Mouse (Mus musculus): ENCODE measurements around the gene Fam131b. TPM values are rescaled to one million over a fixed set of nuclear protein-coding genes. Genes with fewer than 3 reads are reported as not detected.
A peak's percentile ranks its signal among the peaks of the same experiment; 100 is the strongest.

Fam131b gene
- polyA plus RNA-seq, 1 experiment from 2014 or later = 8.1 TPM

DNA sequence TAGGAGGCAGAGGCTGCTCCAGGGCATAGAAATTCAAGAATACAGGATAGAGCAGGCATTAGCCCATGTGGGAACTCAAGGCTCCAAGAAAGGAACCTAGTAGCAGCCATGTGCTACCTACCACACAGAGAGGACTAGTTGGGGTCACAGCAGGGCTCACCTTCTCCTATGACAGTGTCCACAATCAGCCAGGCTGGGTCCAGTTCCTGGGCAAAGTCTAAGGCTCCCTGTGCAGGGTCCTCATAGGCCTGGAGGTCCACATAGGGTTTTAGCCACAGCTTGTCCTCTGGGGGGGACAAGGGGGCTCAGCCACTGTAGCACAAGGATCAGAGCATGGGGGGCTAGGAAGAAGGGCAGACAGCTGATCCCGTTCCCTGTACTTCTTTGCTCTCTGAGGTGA, 38.1 kb upstream of the Fam131b start:
- Histone ChIP-seq H3K36me3 (peaks cover 36% of the 10 kb centered on the region), H3K9me3 (no peaks in the 10 kb centered on the region), H3K4me2 (no peak overlapping the region), H3K27me3 (no peaks in the 10 kb centered on the region), H3K4me3 (no peak overlapping the region), H3K4me1 (replicated peaks) (no peaks in the 10 kb centered on the region), H3K9ac (no peak overlapping the region), H3K27ac (replicated peaks) (no peak overlapping the region)
- WGBS = 96% methylated on average over 1 of the region's 1 CpGs
- no peak for ATAC-seq (ENCODE audit: low read depth)

DNA sequence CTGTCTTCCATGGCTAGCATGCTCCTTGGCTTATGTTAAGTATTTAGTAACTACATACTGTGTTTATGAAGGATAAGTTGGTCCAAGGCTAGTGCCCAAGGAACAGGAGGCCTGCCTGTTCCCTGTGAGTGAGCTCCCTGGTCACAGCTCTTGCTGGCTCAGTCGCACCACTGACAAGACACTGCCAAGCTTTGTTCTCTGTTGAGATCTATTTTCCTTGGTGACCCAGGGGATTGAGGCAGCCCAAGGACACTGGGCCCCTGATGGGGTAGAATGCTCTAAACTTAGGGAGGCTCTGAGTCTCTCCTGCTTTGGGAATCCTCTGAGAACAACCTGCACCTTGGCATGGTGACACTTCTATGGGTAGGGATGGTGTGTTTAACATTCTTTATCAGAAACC, 37.6 kb upstream of the Fam131b start:
- Histone ChIP-seq H3K9ac (no peak overlapping the region), H3K27ac (replicated peaks) (no peak overlapping the region), H3K4me1 (replicated peaks) (no peaks in the 10 kb centered on the region), H3K4me3 (no peak overlapping the region), H3K36me3 (peaks cover 40% of the 10 kb centered on the region), H3K27me3 (no peaks in the 10 kb centered on the region), H3K4me2 (no peak overlapping the region), H3K9me3 (no peaks in the 10 kb centered on the region)
- ATAC-seq (ENCODE audit: low read depth) = no peak
- WGBS = 66% methylated on average over 1 of the region's 1 CpGs

GRCm38 (mm10) chr6:42361041-42361895, 36.8 kb upstream of the Fam131b start:
- H3K27me3 ChIP-seq = no peaks in the 10 kb centered on the region
- no peaks in the 10 kb centered on the region for H3K9me3 ChIP-seq
- 91% methylated on average over 13 of the region's 13 CpGs for WGBS
- ATAC-seq (ENCODE audit: low read depth) = no peak
- H3K4me2 ChIP-seq = no peak overlapping the region
- H3K9ac ChIP-seq = no peak overlapping the region
- no peak overlapping the region for H3K4me3 ChIP-seq
- no peak overlapping the region for H3K27ac ChIP-seq (replicated peaks)
- no peaks in the 10 kb centered on the region for H3K4me1 ChIP-seq (replicated peaks)
- H3K36me3 ChIP-seq = peaks cover 48% of the 10 kb centered on the region

- WGBS = 95% methylated on average over 6 of the region's 6 CpGs
- no peak overlapping the region for H3K4me3 ChIP-seq
- H3K36me3 ChIP-seq = peaks cover 58% of the 10 kb centered on the region
- H3K27ac ChIP-seq (replicated peaks) = no peak overlapping the region
- no peak overlapping the region for H3K4me2 ChIP-seq
- no peaks in the 10 kb centered on the region for H3K27me3 ChIP-seq
- no peaks in the 10 kb centered on the region for H3K4me1 ChIP-seq (replicated peaks)
- no peak overlapping the region for H3K9ac ChIP-seq
- H3K9me3 ChIP-seq = no peaks in the 10 kb centered on the region
- ATAC-seq (ENCODE audit: low read depth) = no peak
Observed at GRCm38 (mm10) chr6:42360231-42360840, 35.9 kb upstream of the Fam131b start.

DNA sequence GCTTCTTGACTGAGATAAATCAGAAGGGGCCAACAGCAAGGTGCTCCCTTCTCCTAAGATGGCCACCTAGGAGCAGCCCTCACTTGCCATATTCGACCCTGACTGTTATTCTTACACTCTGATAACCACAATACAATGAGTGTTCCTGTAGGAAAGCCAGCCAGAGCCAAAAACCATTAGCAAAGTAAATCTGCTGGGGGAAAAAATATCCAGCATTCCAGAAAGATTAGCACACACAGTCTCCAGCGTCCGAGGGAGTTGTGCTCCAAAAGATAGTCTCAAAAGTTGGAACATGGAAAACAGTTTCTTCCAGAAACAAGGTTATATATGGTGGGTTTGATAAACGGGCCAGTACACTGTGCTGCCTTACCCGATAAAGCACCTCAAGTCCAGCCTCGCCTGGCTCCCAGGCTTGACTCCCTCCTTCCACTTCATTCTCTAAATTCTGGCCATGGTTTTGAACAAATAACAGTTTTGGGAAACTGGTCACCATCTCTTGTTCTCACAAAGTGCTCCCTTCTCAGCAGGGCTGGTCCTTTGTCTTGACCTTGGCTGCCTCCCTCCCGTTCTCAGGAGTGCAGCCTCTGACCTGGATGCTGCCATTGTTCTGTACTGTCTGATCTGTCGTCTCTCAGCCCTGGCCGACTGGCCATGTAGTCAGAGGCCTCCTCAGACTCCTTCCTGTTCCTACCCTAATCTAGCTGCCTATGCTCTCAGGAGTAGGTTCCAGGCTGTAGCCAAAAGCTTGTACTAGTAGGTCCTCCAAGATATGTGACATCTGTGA, 35.1 kb upstream of the Fam131b start:
- no peak overlapping the region for H3K4me3 ChIP-seq
- ATAC-seq (ENCODE audit: low read depth) = no peak
- no peaks in the 10 kb centered on the region for H3K27me3 ChIP-seq
- no peaks in the 10 kb centered on the region for H3K9me3 ChIP-seq
- WGBS = 78% methylated on average over 9 of the region's 9 CpGs
- peaks cover 66% of the 10 kb centered on the region for H3K36me3 ChIP-seq
- H3K27ac ChIP-seq (replicated peaks) = no peak overlapping the region
- H3K4me2 ChIP-seq = no peak overlapping the region
- peaks cover 4% of the 10 kb centered on the region for H3K4me1 ChIP-seq (replicated peaks)
- H3K9ac ChIP-seq = no peak overlapping the region

DNA sequence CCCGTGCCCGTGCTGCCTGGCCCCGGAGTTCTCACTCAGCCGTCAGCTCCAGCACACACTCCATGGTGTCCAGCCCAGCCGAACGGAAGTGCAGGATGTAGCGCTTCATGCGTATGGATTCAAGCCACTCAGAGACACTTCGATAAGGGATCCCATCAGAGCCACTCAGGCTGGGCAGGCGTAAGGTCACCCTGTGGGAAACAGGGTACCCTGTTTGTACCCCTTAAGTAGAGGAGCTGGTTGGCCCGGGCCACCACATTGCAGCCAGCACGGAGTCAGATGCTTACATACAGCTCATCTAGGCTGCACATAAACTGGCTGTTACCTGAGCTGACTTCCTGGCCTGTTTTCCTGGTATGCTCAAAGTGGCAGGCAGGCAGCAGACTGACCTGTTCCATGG, 34.5 kb upstream of the Fam131b start:
- Histone ChIP-seq H3K9me3 (no peaks in the 10 kb centered on the region), H3K27ac (replicated peaks) (no peak overlapping the region), H3K9ac (no peak overlapping the region), H3K27me3 (no peaks in the 10 kb centered on the region), H3K4me3 (no peak overlapping the region), H3K4me1 (replicated peaks) (peaks cover 11% of the 10 kb centered on the region), H3K36me3 (peaks cover 66% of the 10 kb centered on the region), H3K4me2 (no peak overlapping the region)
- WGBS = 94% methylated on average over 12 of the region's 12 CpGs
- ATAC-seq (ENCODE audit: low read depth) = no peak

GRCm38 (mm10) chr6:42357901-42358300, 33.5 kb upstream of the Fam131b start:
- ATAC-seq (ENCODE audit: low read depth) = no peak
- Histone ChIP-seq H3K4me2 (no peak overlapping the region), H3K27ac (replicated peaks) (no peak overlapping the region), H3K9me3 (no peaks in the 10 kb centered on the region), H3K4me3 (no peak overlapping the region), H3K36me3 (peaks cover 66% of the 10 kb centered on the region), H3K27me3 (no peaks in the 10 kb centered on the region), H3K9ac (no peak overlapping the region; the same call in 1 of the 2 replicates), H3K4me1 (replicated peaks) (peaks cover 21% of the 10 kb centered on the region)
- WGBS = 48% methylated on average over 6 of the region's 6 CpGs

DNA sequence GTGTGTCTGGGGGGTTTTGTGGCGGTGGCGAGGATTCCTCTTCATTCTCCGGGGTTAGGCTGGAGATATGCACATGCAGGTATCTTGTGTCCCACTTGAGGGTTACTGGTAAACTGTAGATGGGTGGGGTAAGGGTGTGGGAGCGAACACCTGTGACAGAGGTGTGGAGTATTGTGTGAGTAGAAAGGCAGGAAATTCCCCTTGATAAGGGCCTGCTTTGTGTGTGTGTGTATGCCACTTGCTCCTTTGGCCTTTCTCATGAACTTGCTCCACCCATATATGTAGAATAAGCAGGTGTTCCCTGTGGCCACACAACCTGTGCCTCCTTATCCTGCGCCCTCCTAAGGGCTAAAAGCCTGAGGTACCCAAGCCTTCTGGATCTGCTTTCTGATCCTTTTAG, 32.5 kb upstream of the Fam131b start:
- Histone ChIP-seq H3K27ac (replicated peaks) (no peak overlapping the region), H3K9ac (no peak overlapping the region), H3K4me1 (replicated peaks) (peaks cover 31% of the 10 kb centered on the region), H3K4me3 (no peak overlapping the region), H3K9me3 (no peaks in the 10 kb centered on the region), H3K36me3 (peaks cover 70% of the 10 kb centered on the region), H3K27me3 (no peaks in the 10 kb centered on the region), H3K4me2 (no peak overlapping the region)
- 95% methylated on average over 5 of the region's 5 CpGs for WGBS
- no peak for ATAC-seq (ENCODE audit: low read depth)

- Histone ChIP-seq H3K27ac (replicated peaks) (no peak overlapping the region), H3K27me3 (no peaks in the 10 kb centered on the region), H3K4me1 (replicated peaks) (peaks cover 40% of the 10 kb centered on the region), H3K36me3 (peaks cover 71% of the 10 kb centered on the region), H3K4me2 (no peak overlapping the region), H3K9ac (no peak overlapping the region), H3K9me3 (no peaks in the 10 kb centered on the region), H3K4me3 (no peak overlapping the region)
- WGBS = 93% methylated on average over 13 of the region's 13 CpGs
- ATAC-seq (ENCODE audit: low read depth) = no peak
Observed at GRCm38 (mm10) chr6:42355794-42356600, 31.6 kb upstream of the Fam131b start.

DNA sequence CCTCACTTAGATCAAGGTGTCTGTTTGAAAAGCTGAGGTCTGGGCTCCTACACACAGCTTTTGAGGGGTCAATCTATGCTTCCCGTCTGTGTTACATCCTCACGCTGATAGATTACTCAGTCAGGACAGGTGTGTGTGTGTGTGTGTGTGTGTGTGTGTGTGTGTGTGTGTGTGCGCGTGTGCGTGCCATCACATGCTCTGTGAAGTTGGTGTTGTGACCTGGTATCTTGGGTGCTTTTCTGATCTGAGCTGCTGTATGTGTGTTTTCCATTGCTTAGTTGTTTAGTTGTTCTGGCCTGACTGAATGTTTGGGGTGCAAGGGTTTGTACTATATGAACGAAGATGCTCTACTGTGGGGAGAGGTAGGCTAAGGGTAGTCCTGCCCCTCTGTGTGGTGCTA, 30.9 kb upstream of the Fam131b start:
- H3K4me2 ChIP-seq = no peak overlapping the region
- no peaks in the 10 kb centered on the region for H3K9me3 ChIP-seq
- no peak for ATAC-seq (ENCODE audit: low read depth)
- peaks cover 46% of the 10 kb centered on the region for H3K4me1 ChIP-seq (replicated peaks)
- H3K27ac ChIP-seq (replicated peaks) = no peak overlapping the region
- H3K9ac ChIP-seq = no peak overlapping the region
- WGBS = 95% methylated on average over 6 of the region's 6 CpGs
- H3K27me3 ChIP-seq = no peaks in the 10 kb centered on the region
- H3K4me3 ChIP-seq = no peak overlapping the region
- peaks cover 68% of the 10 kb centered on the region for H3K36me3 ChIP-seq

DNA sequence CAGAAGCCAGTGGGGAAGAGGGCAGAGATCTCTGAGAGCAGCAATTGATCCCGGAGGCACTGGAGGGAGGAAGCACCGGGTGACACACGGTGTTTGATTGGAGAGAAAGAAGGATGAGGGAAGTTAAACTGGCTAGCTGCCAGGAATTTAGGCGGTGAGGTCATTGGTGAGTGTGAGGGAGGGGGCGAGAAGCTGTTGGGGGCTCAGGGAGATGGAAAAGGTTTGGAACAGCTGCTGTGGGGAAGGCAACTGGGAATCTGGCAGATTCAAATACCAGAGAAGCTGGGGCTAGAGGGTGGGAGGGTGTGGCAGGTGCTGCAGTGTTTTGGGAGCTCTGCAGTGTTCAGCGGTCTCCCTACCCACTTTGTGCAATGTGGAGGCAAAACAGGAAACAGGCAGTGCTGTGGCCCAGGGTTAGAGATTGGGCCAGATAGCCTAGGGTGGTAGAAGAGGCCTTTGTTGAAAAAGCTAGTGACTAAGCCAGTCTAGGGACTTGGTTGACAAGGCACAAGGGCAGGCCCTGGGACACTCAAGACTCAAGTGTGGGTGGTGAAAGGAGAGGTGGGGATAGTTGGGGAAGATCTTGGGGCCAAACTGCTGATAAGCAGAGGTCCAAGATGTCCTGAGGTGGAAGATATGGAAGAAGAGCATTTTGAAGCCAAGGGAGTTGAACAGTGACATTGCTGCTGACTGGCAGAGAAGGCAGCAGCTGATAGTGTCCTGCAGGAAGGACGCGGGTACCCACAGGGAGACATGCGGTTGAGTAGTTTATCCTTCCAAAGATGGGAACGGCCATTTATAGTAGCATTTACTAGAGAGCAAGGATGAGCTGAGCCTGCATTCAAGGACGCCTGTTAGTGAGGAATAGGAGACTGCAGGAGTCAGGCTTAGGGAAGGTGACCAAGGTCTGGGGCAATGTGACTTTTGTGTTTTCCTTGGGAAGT, 29.9 kb upstream of the Fam131b start:
- no peak for ATAC-seq (ENCODE audit: low read depth)
- peaks cover 47% of the 10 kb centered on the region for H3K4me1 ChIP-seq (replicated peaks)
- H3K9me3 ChIP-seq = no peaks in the 10 kb centered on the region
- 59% methylated on average over 11 of the region's 11 CpGs for WGBS
- H3K9ac ChIP-seq = no peak overlapping the region
- no peak overlapping the region for H3K27ac ChIP-seq (replicated peaks)
- H3K4me3 ChIP-seq = no peak overlapping the region
- peak overlapping the region; percentile 4; the same call in 1 of the 2 replicates for H3K4me2 ChIP-seq
- peaks cover 57% of the 10 kb centered on the region for H3K36me3 ChIP-seq
- H3K27me3 ChIP-seq = no peaks in the 10 kb centered on the region

Measured in neural tube, embryonic 13.5 days (tissue).